Mouse (Mus musculus) lung, adult 2 months (tissue): Measurements from ENCODE around the gene Wipi1.

Experiments used
- CTCF ChIP-seq: fragments of 200-500 bp; IDR thresholded peaks from 2 replicates; pipeline ENCODE4 v1.5.1; 2011; ENCODE audit warnings: mild to moderate bottlenecking, low read length, control low read depth; ENCODE audit not compliant: insufficient read depth
- POLR2A ChIP-seq: fragments of 200-500 bp; IDR thresholded peaks from 2 replicates; pipeline ENCODE4 v1.6.1; 2011; ENCODE audit warnings: low read depth, mild to moderate bottlenecking, control low read depth, low read length, borderline replicate concordance; ENCODE audit errors: extremely low read depth

GRCm38 (mm10) chr11:109608976-109609625 is 2.7 kb downstream of the Wipi1 start:
- TF ChIP-seq CTCF, result no peak
- no peak for TF ChIP-seq POLR2A
